Mouse (Mus musculus): Measurements from ENCODE around the gene Rasgrf2. TPM values are rescaled to one million over a fixed set of nuclear protein-coding genes. Genes with fewer than 3 reads are reported as not detected.

Gene Rasgrf2
- polyA plus RNA-seq, 1 experiment from 2014 or later: 0.39 TPM

- H3K4me3 ChIP-seq: no peak overlapping the region
- no peaks in the 10 kb centered on the region for H3K9me3 ChIP-seq
- no peak for DNase-seq (ENCODE audit: low spot score)
- H3K27me3 ChIP-seq (ENCODE audit: insufficient read depth, poor library complexity, severe bottlenecking): no peaks in the 10 kb centered on the region
- 62% methylated on average over 3 of the region's 3 CpGs for WGBS
- H3K36me3 ChIP-seq: no peaks in the 10 kb centered on the region
- H3K4me1 ChIP-seq: no peaks in the 10 kb centered on the region
- H3K27ac ChIP-seq: no peak overlapping the region
Observed at GRCm38 (mm10) chr13:91921010-91921409, 210.4 kb downstream of the Rasgrf2 start.

GRCm38 (mm10) chr13:91918764-91919163 is 212.7 kb downstream of the Rasgrf2 start:
- Histone ChIP-seq H3K4me3 (no peak overlapping the region), H3K27ac (no peak overlapping the region), H3K9me3 (no peaks in the 10 kb centered on the region), H3K27me3 (ENCODE audit: insufficient read depth, poor library complexity, severe bottlenecking) (no peaks in the 10 kb centered on the region), H3K36me3 (no peaks in the 10 kb centered on the region), H3K4me1 (peaks cover 5% of the 10 kb centered on the region; the same call in 1 of the 2 replicates)
- no peak for DNase-seq (ENCODE audit: low spot score)
- 86% methylated on average over 5 of the region's 5 CpGs for WGBS

GRCm38 (mm10) chr13:91917835-91918234 is 213.6 kb downstream of the Rasgrf2 start:
- no peaks in the 10 kb centered on the region for H3K27me3 ChIP-seq (ENCODE audit: insufficient read depth, poor library complexity, severe bottlenecking)
- peaks cover 5% of the 10 kb centered on the region; the same call in 1 of the 2 replicates for H3K4me1 ChIP-seq
- DNase-seq (ENCODE audit: low spot score): no peak
- H3K4me3 ChIP-seq: no peak overlapping the region
- H3K9me3 ChIP-seq: no peaks in the 10 kb centered on the region
- WGBS: 87% methylated on average over 2 of the region's 2 CpGs
- H3K27ac ChIP-seq: no peak overlapping the region
- H3K36me3 ChIP-seq: no peaks in the 10 kb centered on the region

- H3K27me3 ChIP-seq (ENCODE audit: insufficient read depth, poor library complexity, severe bottlenecking): no peaks in the 10 kb centered on the region
- H3K27ac ChIP-seq: no peak overlapping the region
- no peaks in the 10 kb centered on the region for H3K9me3 ChIP-seq
- DNase-seq (ENCODE audit: low spot score): no peak
- peaks cover 10% of the 10 kb centered on the region for H3K4me1 ChIP-seq
- H3K4me3 ChIP-seq: no peak overlapping the region
- WGBS: 85% methylated on average over 5 of the region's 5 CpGs
- H3K36me3 ChIP-seq: no peaks in the 10 kb centered on the region
Observed at GRCm38 (mm10) chr13:91916308-91916707, 215.1 kb downstream of the Rasgrf2 start.

- peaks cover 12% of the 10 kb centered on the region for H3K4me1 ChIP-seq
- no peaks in the 10 kb centered on the region for H3K9me3 ChIP-seq
- peak overlapping the region; percentile 31; the same call in 1 of the 2 replicates for H3K27ac ChIP-seq
- no peaks in the 10 kb centered on the region for H3K27me3 ChIP-seq (ENCODE audit: insufficient read depth, poor library complexity, severe bottlenecking)
- 84% methylated on average over 6 of the region's 6 CpGs for WGBS
- H3K4me3 ChIP-seq: no peak overlapping the region
- DNase-seq (ENCODE audit: low spot score): no peak
- no peaks in the 10 kb centered on the region for H3K36me3 ChIP-seq
Observed at GRCm38 (mm10) chr13:91915582-91916239, 215.7 kb downstream of the Rasgrf2 start.

- no peaks in the 10 kb centered on the region for H3K9me3 ChIP-seq
- H3K4me1 ChIP-seq: peaks cover 12% of the 10 kb centered on the region
- WGBS: 63% methylated on average over 4 of the region's 4 CpGs
- H3K27ac ChIP-seq: peak overlapping the region; percentile 31; the same call in 1 of the 2 replicates
- no peaks in the 10 kb centered on the region for H3K27me3 ChIP-seq (ENCODE audit: insufficient read depth, poor library complexity, severe bottlenecking)
- no peaks in the 10 kb centered on the region for H3K36me3 ChIP-seq
- no peak for DNase-seq (ENCODE audit: low spot score)
- no peak overlapping the region for H3K4me3 ChIP-seq
Observed at GRCm38 (mm10) chr13:91915192-91915581, 216.3 kb downstream of the Rasgrf2 start.

GRCm38 (mm10) chr13:91911652-91912051 is 219.8 kb downstream of the Rasgrf2 start:
- no peak for DNase-seq (ENCODE audit: low spot score)
- Histone ChIP-seq H3K4me3 (no peak overlapping the region), H3K27ac (peak overlapping the region; percentile 64; the same call in 1 of the 2 replicates), H3K9me3 (no peaks in the 10 kb centered on the region), H3K36me3 (no peaks in the 10 kb centered on the region), H3K27me3 (ENCODE audit: insufficient read depth, poor library complexity, severe bottlenecking) (no peaks in the 10 kb centered on the region), H3K4me1 (peaks cover 12% of the 10 kb centered on the region)

GRCm38 (mm10) chr13:91911211-91911610 is 220.2 kb downstream of the Rasgrf2 start:
- no peaks in the 10 kb centered on the region for H3K27me3 ChIP-seq (ENCODE audit: insufficient read depth, poor library complexity, severe bottlenecking)
- H3K4me1 ChIP-seq: peaks cover 12% of the 10 kb centered on the region
- peak overlapping the region; percentile 64; the same call in 1 of the 2 replicates for H3K27ac ChIP-seq
- no peaks in the 10 kb centered on the region for H3K9me3 ChIP-seq
- no peaks in the 10 kb centered on the region for H3K36me3 ChIP-seq
- no peak for DNase-seq (ENCODE audit: low spot score)
- H3K4me3 ChIP-seq: no peak overlapping the region

GRCm38 (mm10) chr13:91908202-91908980 is 223.1 kb downstream of the Rasgrf2 start:
- no peaks in the 10 kb centered on the region for H3K27me3 ChIP-seq (ENCODE audit: insufficient read depth, poor library complexity, severe bottlenecking)
- H3K9me3 ChIP-seq: no peaks in the 10 kb centered on the region
- H3K4me3 ChIP-seq: no peak overlapping the region
- 40% methylated on average over 10 of the region's 10 CpGs for WGBS
- no peaks in the 10 kb centered on the region for H3K36me3 ChIP-seq
- peaks cover 7% of the 10 kb centered on the region; the same call in 1 of the 2 replicates for H3K4me1 ChIP-seq
- no peak overlapping the region for H3K27ac ChIP-seq
- peak; percentile 87 for DNase-seq (ENCODE audit: low spot score)

GRCm38 (mm10) chr13:91906338-91906737 is 225.1 kb downstream of the Rasgrf2 start:
- Histone ChIP-seq H3K27ac (no peak overlapping the region), H3K9me3 (no peaks in the 10 kb centered on the region)
- 78% methylated on average over 3 of the region's 3 CpGs for WGBS

GRCm38 (mm10) chr13:91896476-91896875 is 235.0 kb downstream of the Rasgrf2 start:
- Histone ChIP-seq H3K9me3 (no peaks in the 10 kb centered on the region; the same call in 1 of the 2 replicates), H3K27me3 (ENCODE audit: insufficient read depth, poor library complexity, severe bottlenecking) (no peaks in the 10 kb centered on the region), H3K4me3 (no peak overlapping the region), H3K27ac (peak overlapping the region; percentile 52; the same call in 1 of the 2 replicates), H3K36me3 (no peaks in the 10 kb centered on the region), H3K4me1 (no peaks in the 10 kb centered on the region; the same call in 1 of the 2 replicates)
- WGBS: 26% methylated on average over 1 of the region's 1 CpGs
- DNase-seq (ENCODE audit: low spot score): no peak

More at GRCm38 (mm10) chr13:91906338-91906737, 225.1 kb downstream of the Rasgrf2 start:
- no peak for DNase-seq (ENCODE audit: low spot score)
- Histone ChIP-seq H3K4me1 (0 out of 2 replicates have a peak, but pooled peaks cover 3% of the 10 kb centered on the region), H3K4me3 (no peak overlapping the region), H3K27me3 (ENCODE audit: insufficient read depth, poor library complexity, severe bottlenecking) (no peaks in the 10 kb centered on the region), H3K36me3 (no peaks in the 10 kb centered on the region)

- H3K36me3 ChIP-seq: no peaks in the 10 kb centered on the region
- no peaks in the 10 kb centered on the region for H3K9me3 ChIP-seq
- no peaks in the 10 kb centered on the region; the same call in 1 of the 2 replicates for H3K4me1 ChIP-seq
- H3K27ac ChIP-seq: no peak overlapping the region
- DNase-seq (ENCODE audit: low spot score): no peak
- H3K4me3 ChIP-seq: no peak overlapping the region
- WGBS: 72% methylated on average over 6 of the region's 6 CpGs
- H3K27me3 ChIP-seq (ENCODE audit: insufficient read depth, poor library complexity, severe bottlenecking): no peaks in the 10 kb centered on the region
Observed at GRCm38 (mm10) chr13:91893132-91893531, 238.3 kb downstream of the Rasgrf2 start.

- Histone ChIP-seq H3K36me3 (no peaks in the 10 kb centered on the region), H3K4me3 (no peak overlapping the region), H3K27ac (no peak overlapping the region), H3K9me3 (no peaks in the 10 kb centered on the region), H3K27me3 (ENCODE audit: insufficient read depth, poor library complexity, severe bottlenecking) (no peaks in the 10 kb centered on the region), H3K4me1 (no peaks in the 10 kb centered on the region)
- no peak for DNase-seq (ENCODE audit: low spot score)
- 83% methylated on average over 6 of the region's 6 CpGs for WGBS
Observed at GRCm38 (mm10) chr13:91890031-91890619, 241.3 kb downstream of the Rasgrf2 start.
